Mouse (Mus musculus) kidney, embryonic 14.5 days (tissue): ENCODE measurements around the gene Opa3. TPM values are rescaled to one million over a fixed set of nuclear protein-coding genes. Genes with fewer than 3 reads are reported as not detected.
A peak's percentile ranks its signal among the peaks of the same experiment; 100 is the strongest.

Source experiments
- ATAC-seq: fragments of 200-750 bp; cut with Nextera tagmentation; 2 replicates; pipeline ENCODE4 v1.8.0; 2017; ENCODE audit warnings: moderate number of reproducible peaks, mild to moderate bottlenecking, moderate TSS enrichment, moderate library complexity; ENCODE audit not compliant: low FRiP score, low TSS enrichment
- H3K27ac ChIP-seq: fragments of 300-500 bp; sonication (generic); 2 replicates; pipeline ENCODE4 v1.5.1; 2014; ENCODE audit warnings: low read depth, mild to moderate bottlenecking, low read length, moderate library complexity, mixed read lengths
- H3K27me3 ChIP-seq: fragments of 300-500 bp; sonication (generic); 2 replicates; pipeline ENCODE4 v1.6.1; 2014; ENCODE audit warnings: mild to moderate bottlenecking, low read length; ENCODE audit not compliant: control insufficient read depth, insufficient read depth
- H3K36me3 ChIP-seq: fragments of 300-500 bp; sonication (generic); 2 replicates; pipeline ENCODE4 v1.6.1; 2014; ENCODE audit warnings: low read length, mixed read lengths; ENCODE audit not compliant: control insufficient read depth, insufficient read depth
- H3K4me1 ChIP-seq: fragments of 300-500 bp; sonication (generic); 2 replicates; pipeline ENCODE4 v1.6.1; 2014; ENCODE audit warnings: low read length, mixed read lengths; ENCODE audit not compliant: control insufficient read depth, insufficient read depth
- H3K4me2 ChIP-seq: fragments of 300-500 bp; sonication (generic); replicated peaks from 2 replicates; pipeline ENCODE4 v1.6.1; 2014; ENCODE audit warnings: low read depth, mild to moderate bottlenecking, low read length
- H3K4me3 ChIP-seq: fragments of 300-500 bp; sonication (generic); 2 replicates; pipeline ENCODE4 v1.5.1; 2014; ENCODE audit warnings: mild to moderate bottlenecking, low read length
- H3K9ac ChIP-seq: fragments of 300-500 bp; sonication (generic); 2 replicates; pipeline ENCODE4 v1.6.1; 2014; ENCODE audit warnings: low read depth, mild to moderate bottlenecking, low read length, moderate library complexity
- H3K9me3 ChIP-seq: fragments of 300-500 bp; sonication (generic); 2 replicates; pipeline ENCODE4 v1.6.1; 2016; ENCODE audit warnings: low read length; ENCODE audit not compliant: control insufficient read depth
- WGBS: fragments of 180-500 bp; shearing (Covaris S2); extraction: QIAGEN DNeasy Blood & Tissue Kit; methylation state at CpG from one replicate; pipeline ENCODE4 v1.1.7; 2014; 5-methylcytosine and 5-hydroxymethylcytosine counted together
- polyA plus RNA-seq: library from polyadenylated mRNA; unstranded; fragments of >200 nt; fragmentation: Nextera tagmentation; extraction: Ambion mirVana; gene quantifications from 2 replicates; pipeline ENCODE4 v1.2.1, GENCODE M21; 2014

Opa3 gene
- polyA plus RNA-seq = 33.3 and 44.6 TPM in 2 replicates

- WGBS = under 1% methylated on average over 85 of the region's 91 CpGs
- H3K36me3 ChIP-seq = no peaks in the 10 kb centered on the region
Observed at GRCm38 (mm10) chr7:19227883-19228792, at the start of gene Opa3. Gene Opa3, plus strand, starts transcription at chr7:19228334.

GRCm38 (mm10) chr7:19178443-19179092 is 49.6 kb upstream of the Opa3 start:
- Histone ChIP-seq H3K4me2 (peak overlapping the region; percentile 38; the same call in 1 of the 2 replicates), H3K9ac (no peak overlapping the region), H3K4me1 (peaks cover 16% of the 10 kb centered on the region), H3K9me3 (0 out of 2 replicates have a peak, but pooled peaks cover 4% of the 10 kb centered on the region), H3K27ac (no peak overlapping the region), H3K4me3 (peak overlapping the region; percentile 30; the same call in 1 of the 2 replicates), H3K27me3 (peaks cover 53% of the 10 kb centered on the region), H3K36me3 (no peaks in the 10 kb centered on the region; the same call in 1 of the 2 replicates)
- ATAC-seq = no peak
- 7% methylated on average over 27 of the region's 27 CpGs for WGBS

More at GRCm38 (mm10) chr7:19227883-19228792, at the start of gene Opa3:
- peak within 1 kb of the TSS; percentile 88 for H3K4me2 ChIP-seq
- no peaks in the 10 kb centered on the region for H3K27me3 ChIP-seq
- peaks cover 7% of the 10 kb centered on the region; the same call in 1 of the 2 replicates for H3K4me1 ChIP-seq
- no peaks in the 10 kb centered on the region for H3K9me3 ChIP-seq
- peak within 1 kb of the TSS; percentile 70 for H3K4me3 ChIP-seq
- H3K9ac ChIP-seq = peak within 1 kb of the TSS; percentile 84
- peak; percentile 95 for ATAC-seq
- peak within 1 kb of the TSS; percentile 98 for H3K27ac ChIP-seq

GRCm38 (mm10) chr7:19179173-19179572 is 49.0 kb upstream of the Opa3 start:
- peaks cover 16% of the 10 kb centered on the region for H3K4me1 ChIP-seq
- under 1% methylated on average over 31 of the region's 32 CpGs for WGBS
- H3K4me2 ChIP-seq = peak overlapping the region; percentile 38
- peaks cover 53% of the 10 kb centered on the region for H3K27me3 ChIP-seq
- no peaks in the 10 kb centered on the region; the same call in 1 of the 2 replicates for H3K36me3 ChIP-seq
- peak overlapping the region; percentile 30 for H3K4me3 ChIP-seq
- no peak overlapping the region for H3K27ac ChIP-seq
- H3K9ac ChIP-seq = no peak overlapping the region
- H3K9me3 ChIP-seq = 0 out of 2 replicates have a peak, but pooled peaks cover 4% of the 10 kb centered on the region
- no peak for ATAC-seq

GRCm38 (mm10) chr7:19179936-19180335 is 48.2 kb upstream of the Opa3 start:
- Histone ChIP-seq H3K27ac (no peak overlapping the region), H3K27me3 (peaks cover 50% of the 10 kb centered on the region), H3K4me1 (peaks cover 19% of the 10 kb centered on the region), H3K9me3 (0 out of 2 replicates have a peak, but pooled peaks cover 4% of the 10 kb centered on the region), H3K36me3 (no peaks in the 10 kb centered on the region; the same call in 1 of the 2 replicates), H3K4me3 (no peak overlapping the region), H3K9ac (no peak overlapping the region), H3K4me2 (no peak overlapping the region)
- no peak for ATAC-seq
- WGBS = 39% methylated on average over 6 of the region's 6 CpGs

- H3K4me2 ChIP-seq = peak overlapping the region; percentile 70
- H3K36me3 ChIP-seq = no peaks in the 10 kb centered on the region; the same call in 1 of the 2 replicates
- H3K27ac ChIP-seq = no peak overlapping the region; the same call in 1 of the 2 replicates
- H3K4me3 ChIP-seq = peak overlapping the region; percentile 63
- 0 out of 2 replicates have a peak, but pooled peaks cover 4% of the 10 kb centered on the region for H3K9me3 ChIP-seq
- WGBS = 3% methylated on average over 25 of the region's 27 CpGs
- ATAC-seq = peak; percentile 36
- H3K9ac ChIP-seq = peak overlapping the region; percentile 63
- H3K4me1 ChIP-seq = peaks cover 24% of the 10 kb centered on the region
- peaks cover 42% of the 10 kb centered on the region for H3K27me3 ChIP-seq
Observed at GRCm38 (mm10) chr7:19180862-19181429, 47.2 kb upstream of the Opa3 start.

GRCm38 (mm10) chr7:19184250-19184649 is 43.9 kb upstream of the Opa3 start:
- H3K4me1 ChIP-seq = peaks cover 23% of the 10 kb centered on the region
- H3K4me2 ChIP-seq = no peak overlapping the region
- H3K9ac ChIP-seq = no peak overlapping the region
- H3K9me3 ChIP-seq = no peaks in the 10 kb centered on the region
- WGBS = 89% methylated on average over 2 of the region's 2 CpGs
- no peak for ATAC-seq
- H3K4me3 ChIP-seq = no peak overlapping the region
- H3K27me3 ChIP-seq = peaks cover 10% of the 10 kb centered on the region
- H3K36me3 ChIP-seq = peaks cover 10% of the 10 kb centered on the region
- peak overlapping the region; percentile 20 for H3K27ac ChIP-seq

- Histone ChIP-seq H3K4me1 (peaks cover 19% of the 10 kb centered on the region), H3K9me3 (no peaks in the 10 kb centered on the region), H3K27me3 (peaks cover 5% of the 10 kb centered on the region; the same call in 1 of the 2 replicates), H3K27ac (peak overlapping the region; percentile 20), H3K9ac (no peak overlapping the region), H3K4me2 (no peak overlapping the region), H3K4me3 (no peak overlapping the region), H3K36me3 (peaks cover 10% of the 10 kb centered on the region)
- no peak for ATAC-seq
- 77% methylated on average over 6 of the region's 6 CpGs for WGBS
Observed at GRCm38 (mm10) chr7:19184758-19185157, 43.4 kb upstream of the Opa3 start.

GRCm38 (mm10) chr7:19194676-19195075 is 33.5 kb upstream of the Opa3 start:
- Histone ChIP-seq H3K27ac (no peak overlapping the region), H3K27me3 (no peaks in the 10 kb centered on the region), H3K4me1 (no peaks in the 10 kb centered on the region), H3K9ac (no peak overlapping the region), H3K36me3 (peaks cover 39% of the 10 kb centered on the region), H3K4me2 (no peak overlapping the region), H3K4me3 (no peak overlapping the region), H3K9me3 (peaks cover 6% of the 10 kb centered on the region; the same call in 1 of the 2 replicates)
- ATAC-seq = no peak
- WGBS = 98% methylated on average over 4 of the region's 4 CpGs
